Mouse (Mus musculus): ENCODE measurements around the gene Gm5269.

DNA sequence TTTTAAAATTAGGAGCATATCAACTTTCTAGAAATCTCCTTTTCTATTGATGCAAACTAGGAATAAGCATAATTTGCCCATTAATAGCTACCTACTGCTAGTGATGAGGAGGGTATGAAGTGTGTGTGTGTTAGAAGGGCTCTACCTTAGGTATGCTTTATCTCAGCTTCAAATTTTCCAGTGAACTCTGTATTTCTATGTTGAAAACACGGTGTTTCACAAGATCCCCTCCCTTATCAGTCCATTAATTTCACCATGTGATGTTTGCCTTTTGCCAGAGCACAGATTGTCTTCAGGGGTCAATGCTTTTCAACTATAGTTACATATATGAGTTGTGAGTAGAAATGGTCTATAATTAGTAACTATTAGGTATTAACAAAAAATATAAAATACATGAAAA is 8.0 kb upstream of the Gm5269 start:
- TF ChIP-seq CTCF (IDR thresholded peaks at IDR 0.05; ENCODE audit: low read depth, low read length) = no peak
- no peak for TF ChIP-seq GATA1 (IDR thresholded peaks at IDR 0.05; ENCODE audit: borderline replicate concordance, low read length)
- no peak for TF ChIP-seq TAL1 (conservative IDR thresholded peaks at IDR 0.05; ENCODE audit: low read depth, low read length)

Data from G1E (cell line).